Mouse (Mus musculus) olfactory bulb, adult 2 months (tissue): ENCODE results near the gene Oxtr.

Source experiments
- CTCF ChIP-seq: fragments of 200-500 bp; IDR thresholded peaks from 2 replicates; pipeline ENCODE4 v1.5.1; 2012; ENCODE audit warnings: low read depth, mild to moderate bottlenecking, low read length, moderate library complexity; ENCODE audit not compliant: insufficient read depth
- POLR2A ChIP-seq: fragments of 200-500 bp; IDR thresholded peaks from 2 replicates; pipeline ENCODE4 v1.6.1; 2012; ENCODE audit warnings: mild to moderate bottlenecking, low read depth, low read length, moderate library complexity; ENCODE audit not compliant: insufficient read depth

DNA sequence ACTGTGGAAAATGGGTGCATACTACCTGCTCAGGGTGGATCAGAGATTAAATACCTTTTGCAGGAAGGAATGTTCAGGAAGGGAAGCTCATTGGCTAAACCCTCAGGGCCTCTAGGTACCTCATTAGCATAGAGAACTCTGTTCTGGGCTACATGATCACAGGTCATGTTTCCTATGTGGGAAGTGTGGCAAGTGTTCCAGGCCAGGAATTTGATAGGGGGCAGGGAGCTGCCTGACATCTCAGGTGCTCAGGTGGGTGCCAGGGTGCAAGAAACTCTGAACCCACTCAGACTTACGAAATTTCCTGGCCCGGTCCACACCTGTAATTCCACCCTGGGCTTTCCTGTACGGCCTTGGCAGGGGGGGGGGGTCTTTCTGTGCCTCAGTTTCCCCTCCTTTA is 9.0 kb upstream of the Oxtr start:
- TF ChIP-seq CTCF (no peak), POLR2A (no peak)
